Mouse (Mus musculus) intestine, embryonic 16.5 days (tissue): ENCODE data around the gene Pmp22. TPM values are rescaled to one million over a fixed set of nuclear protein-coding genes. Genes with fewer than 3 reads are reported as not detected.

Source experiments
- ATAC-seq: fragments of 200-750 bp; cut with Nextera tagmentation; 2 replicates; pipeline ENCODE4 v1.8.0; 2017; ENCODE audit warnings: moderate TSS enrichment, moderate library complexity
- H3K27ac ChIP-seq: fragments of 300-500 bp; sonication (generic); 2 replicates; pipeline ENCODE4 v1.5.1; 2014; ENCODE audit warnings: mild to moderate bottlenecking, low read length
- H3K27me3 ChIP-seq: fragments of 300-500 bp; sonication (generic); replicated peaks from 2 replicates; pipeline ENCODE4 v1.6.1; 2014; ENCODE audit warnings: low read length, control low read depth, mixed read lengths; ENCODE audit not compliant: control insufficient read depth, insufficient read depth
- H3K36me3 ChIP-seq: fragments of 300-500 bp; sonication (generic); 2 replicates; pipeline ENCODE4 v1.6.1; 2014; ENCODE audit warnings: low read length, control low read depth; ENCODE audit not compliant: control insufficient read depth, insufficient read depth
- H3K4me1 ChIP-seq: fragments of 300-500 bp; sonication (generic); 2 replicates; pipeline ENCODE4 v1.6.1; 2014; ENCODE audit warnings: low read length, control low read depth, mixed read lengths; ENCODE audit not compliant: control insufficient read depth, insufficient read depth
- H3K4me2 ChIP-seq: fragments of 300-500 bp; sonication (generic); 2 replicates; pipeline ENCODE4 v1.6.1; 2014; ENCODE audit warnings: low read depth, low read length, control low read depth
- H3K4me3 ChIP-seq: fragments of 300-500 bp; sonication (generic); 2 replicates; pipeline ENCODE4 v1.5.1; 2014; ENCODE audit warnings: mild to moderate bottlenecking, low read length
- H3K9ac ChIP-seq: fragments of 300-500 bp; sonication (generic); 2 replicates; pipeline ENCODE4 v1.6.1; 2014; ENCODE audit warnings: low read depth, low read length
- H3K9me3 ChIP-seq: fragments of 300-500 bp; sonication (generic); 2 replicates; pipeline ENCODE4 v1.6.1; 2016; ENCODE audit warnings: low read length, control low read depth; ENCODE audit not compliant: control insufficient read depth
- WGBS: fragments of 180-500 bp; shearing (Covaris S2); extraction: QIAGEN DNeasy Blood & Tissue Kit; methylation state at CpG from one replicate; pipeline ENCODE4 v1.1.7; 2014; 5-methylcytosine and 5-hydroxymethylcytosine counted together
- polyA plus RNA-seq: library from polyadenylated mRNA; unstranded; fragments of >200 nt; fragmentation: Nextera tagmentation; extraction: Ambion mirVana; gene quantifications from 2 replicates; pipeline ENCODE4 v1.2.1, GENCODE M21; 2015

The Pmp22 gene
- polyA plus RNA-seq, 1 experiment from 2014 or later, result 110 TPM

GRCm38 (mm10) chr11:63103256-63103655 is 25.5 kb upstream of the Pmp22 start:
- no peaks in the 10 kb centered on the region for H3K4me1 ChIP-seq
- H3K27me3 ChIP-seq, result no peaks in the 10 kb centered on the region
- H3K4me3 ChIP-seq, result no peak overlapping the region
- H3K27ac ChIP-seq, result no peak overlapping the region
- no peak overlapping the region for H3K4me2 ChIP-seq
- no peaks in the 10 kb centered on the region for H3K36me3 ChIP-seq
- H3K9ac ChIP-seq, result no peak overlapping the region
- H3K9me3 ChIP-seq, result no peaks in the 10 kb centered on the region
- no peak for ATAC-seq
- WGBS, result 72% methylated on average over 7 of the region's 7 CpGs

GRCm38 (mm10) chr11:63104026-63104425 is 24.8 kb upstream of the Pmp22 start:
- no peak overlapping the region for H3K27ac ChIP-seq
- H3K9me3 ChIP-seq, result no peaks in the 10 kb centered on the region
- no peaks in the 10 kb centered on the region for H3K4me1 ChIP-seq
- H3K4me3 ChIP-seq, result no peak overlapping the region
- ATAC-seq, result no peak
- no peak overlapping the region for H3K9ac ChIP-seq
- no peak overlapping the region for H3K4me2 ChIP-seq
- no peaks in the 10 kb centered on the region for H3K36me3 ChIP-seq
- H3K27me3 ChIP-seq, result no peaks in the 10 kb centered on the region
- whole genome bisulfite sequencing, result 76% methylated on average over 2 of the region's 2 CpGs

GRCm38 (mm10) chr11:63109230-63109775 is 19.5 kb upstream of the Pmp22 start:
- no peaks in the 10 kb centered on the region for H3K27me3 ChIP-seq
- no peaks in the 10 kb centered on the region for H3K36me3 ChIP-seq
- H3K9me3 ChIP-seq, result no peaks in the 10 kb centered on the region
- no peak overlapping the region for H3K4me2 ChIP-seq
- H3K4me3 ChIP-seq, result no peak overlapping the region
- 62% methylated on average over 1 of the region's 1 CpGs for WGBS
- ATAC-seq, result no peak
- no peaks in the 10 kb centered on the region for H3K4me1 ChIP-seq
- H3K9ac ChIP-seq, result no peak overlapping the region
- H3K27ac ChIP-seq, result no peak overlapping the region

GRCm38 (mm10) chr11:63110329-63110728 is 18.5 kb upstream of the Pmp22 start:
- Histone ChIP-seq H3K27ac (no peak overlapping the region), H3K4me1 (no peaks in the 10 kb centered on the region), H3K4me3 (no peak overlapping the region), H3K9me3 (no peaks in the 10 kb centered on the region), H3K4me2 (no peak overlapping the region), H3K36me3 (no peaks in the 10 kb centered on the region), H3K27me3 (no peaks in the 10 kb centered on the region), H3K9ac (no peak overlapping the region)
- no peak for ATAC-seq
- WGBS, result 82% methylated on average over 3 of the region's 3 CpGs

- peak; percentile 66 for ATAC-seq
- WGBS, result 53% methylated on average over 8 of the region's 8 CpGs
- H3K4me2 ChIP-seq, result no peak overlapping the region
- H3K36me3 ChIP-seq, result no peaks in the 10 kb centered on the region
- H3K4me3 ChIP-seq, result no peak overlapping the region
- H3K9me3 ChIP-seq, result no peaks in the 10 kb centered on the region
- no peaks in the 10 kb centered on the region for H3K27me3 ChIP-seq
- H3K4me1 ChIP-seq, result peaks cover 6% of the 10 kb centered on the region; the same call in 1 of the 2 replicates
- H3K9ac ChIP-seq, result no peak overlapping the region
- peak overlapping the region; percentile 55 for H3K27ac ChIP-seq
These were observed 13.8 kb upstream of the Pmp22 start for GRCm38 (mm10) chr11:63114807-63115641.

- peaks cover 6% of the 10 kb centered on the region; the same call in 1 of the 2 replicates for H3K4me1 ChIP-seq
- no peaks in the 10 kb centered on the region for H3K9me3 ChIP-seq
- 90% methylated on average over 5 of the region's 5 CpGs for WGBS
- H3K27me3 ChIP-seq, result no peaks in the 10 kb centered on the region
- H3K4me2 ChIP-seq, result no peak overlapping the region
- H3K9ac ChIP-seq, result no peak overlapping the region
- H3K27ac ChIP-seq, result no peak overlapping the region
- no peak for ATAC-seq
- H3K36me3 ChIP-seq, result no peaks in the 10 kb centered on the region
- no peak overlapping the region for H3K4me3 ChIP-seq
These were observed 12.1 kb upstream of the Pmp22 start for GRCm38 (mm10) chr11:63116652-63117051.

- Histone ChIP-seq H3K27ac (no peak overlapping the region), H3K4me3 (no peak overlapping the region), H3K4me2 (no peak overlapping the region), H3K9ac (no peak overlapping the region), H3K36me3 (no peaks in the 10 kb centered on the region), H3K27me3 (no peaks in the 10 kb centered on the region), H3K4me1 (peaks cover 6% of the 10 kb centered on the region; the same call in 1 of the 2 replicates), H3K9me3 (no peaks in the 10 kb centered on the region)
- WGBS, result 72% methylated on average over 1 of the region's 1 CpGs
- no peak for ATAC-seq
These were observed 11.5 kb upstream of the Pmp22 start for GRCm38 (mm10) chr11:63117266-63117665.

- Histone ChIP-seq H3K27ac (no peak overlapping the region), H3K9ac (no peak overlapping the region), H3K36me3 (no peaks in the 10 kb centered on the region), H3K4me2 (no peak overlapping the region), H3K4me3 (no peak overlapping the region), H3K9me3 (no peaks in the 10 kb centered on the region), H3K4me1 (peaks cover 10% of the 10 kb centered on the region; the same call in 1 of the 2 replicates), H3K27me3 (no peaks in the 10 kb centered on the region)
- 78% methylated on average over 7 of the region's 7 CpGs for whole genome bisulfite sequencing
- ATAC-seq, result no peak
These were observed 9.0 kb upstream of the Pmp22 start for GRCm38 (mm10) chr11:63119791-63120190.

- H3K4me3 ChIP-seq, result no peak overlapping the region
- no peaks in the 10 kb centered on the region for H3K36me3 ChIP-seq
- no peaks in the 10 kb centered on the region for H3K9me3 ChIP-seq
- H3K4me1 ChIP-seq, result peaks cover 12% of the 10 kb centered on the region; the same call in 1 of the 2 replicates
- H3K27ac ChIP-seq, result no peak overlapping the region
- H3K27me3 ChIP-seq, result no peaks in the 10 kb centered on the region
- 90% methylated on average over 2 of the region's 2 CpGs for WGBS
- H3K4me2 ChIP-seq, result no peak overlapping the region
- no peak for ATAC-seq
- H3K9ac ChIP-seq, result no peak overlapping the region
These were observed 6.5 kb upstream of the Pmp22 start for GRCm38 (mm10) chr11:63122249-63122648.
